Mouse (Mus musculus) C2C12 (cell line): Measurements from ENCODE around the gene Ap4e1. TPM values are rescaled to one million over a fixed set of nuclear protein-coding genes. Genes with fewer than 3 reads are reported as not detected.

ENCODE experiments used
- H3K27me3 ChIP-seq: one replicate; pipeline ENCODE4 v1.6.1; 2011; ENCODE audit not compliant: control insufficient read depth, insufficient read depth, insufficient read length
- H3K36me3 ChIP-seq: one replicate; pipeline ENCODE4 v1.6.1; 2011; ENCODE audit not compliant: control insufficient read depth, insufficient read depth
- H3K4me3 ChIP-seq: one replicate; pipeline ENCODE4 v1.5.1; 2011; ENCODE audit warnings: mild to moderate bottlenecking, control low read depth; ENCODE audit not compliant: poor library complexity, insufficient read depth, severe bottlenecking
- H3K79me2 ChIP-seq: one replicate; pipeline ENCODE4 v1.6.1; 2011; ENCODE audit not compliant: control insufficient read depth, insufficient read depth
- H3K79me3 ChIP-seq: one replicate; pipeline ENCODE4 v1.6.1; 2011; ENCODE audit warnings: low read depth, control low read depth
- H3ac ChIP-seq: one replicate; pipeline ENCODE3; 2011; ENCODE audit warnings: low read depth; ENCODE audit not compliant: control insufficient read depth, insufficient read length
- CEBPB ChIP-seq: IDR thresholded peaks from one replicate; pipeline ENCODE4 v1.6.1; 2011; ENCODE audit warnings: low read depth, mild to moderate bottlenecking, control low read depth, moderate library complexity
- CTCF ChIP-seq: IDR thresholded peaks from one replicate; pipeline ENCODE4 v1.5.1; 2011; ENCODE audit not compliant: control insufficient read depth, insufficient read depth, insufficient read length
- FOSL1 ChIP-seq: IDR thresholded peaks from one replicate; pipeline ENCODE4 v1.8.0; 2011; ENCODE audit warnings: mild to moderate bottlenecking, low read length; ENCODE audit not compliant: poor library complexity, insufficient read depth, severe bottlenecking
- MAX ChIP-seq: IDR thresholded peaks from one replicate; pipeline ENCODE4 v1.6.1; 2011; ENCODE audit warnings: mild to moderate bottlenecking, control low read depth
- MYOD1 ChIP-seq: IDR thresholded peaks from one replicate; pipeline ENCODE4 v1.6.1; 2011; ENCODE audit warnings: low read depth; ENCODE audit not compliant: control insufficient read depth, insufficient read length
- MYOG ChIP-seq: IDR thresholded peaks from one replicate; pipeline ENCODE4 v1.6.1; 2011; ENCODE audit not compliant: control insufficient read depth, insufficient read length; ENCODE audit errors: extremely low read depth
- USF1 ChIP-seq: IDR thresholded peaks from one replicate; pipeline ENCODE4 v1.6.1; 2011; ENCODE audit warnings: low read depth, mild to moderate bottlenecking, control low read depth, moderate library complexity
- polyA plus RNA-seq: library from polyadenylated mRNA; unstranded; fragments of >200 nt; fragmentation: generic; extraction: Trizol; gene quantifications from one replicate; pipeline ENCODE4 v1.2.1, GENCODE M21; 2012; ENCODE audit warnings: missing spikeins

The Ap4e1 gene
- polyA plus RNA-seq, 1 experiment = 2.6 TPM

DNA sequence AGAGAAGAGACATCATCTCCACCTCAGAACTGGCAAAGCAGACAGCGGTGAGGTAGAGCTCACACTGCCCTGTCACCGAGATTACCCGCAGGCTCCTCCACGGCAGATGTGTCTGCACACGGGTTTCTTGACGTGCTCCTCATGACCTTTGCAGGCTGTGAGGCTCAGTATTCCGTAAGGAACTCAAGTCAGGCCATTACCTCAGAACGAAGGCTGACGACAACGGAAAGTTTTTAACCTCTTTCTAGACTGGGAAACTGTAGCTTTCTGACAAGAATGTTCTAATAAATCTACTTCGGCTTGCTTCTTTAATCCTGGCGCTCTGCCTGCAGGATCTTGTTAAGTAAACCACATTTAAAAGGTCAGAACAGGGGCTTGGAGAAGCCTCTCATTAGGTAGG, 15.8 kb upstream of the Ap4e1 start:
- no peaks in the 10 kb centered on the region for H3K79me2 ChIP-seq
- no peaks in the 10 kb centered on the region for H3K27me3 ChIP-seq
- no peak overlapping the region for H3K4me3 ChIP-seq
- no peak overlapping the region for H3ac ChIP-seq
- H3K79me3 ChIP-seq = no peaks in the 10 kb centered on the region
- H3K36me3 ChIP-seq = no peaks in the 10 kb centered on the region
- no peak for TF ChIP-seq CTCF

DNA sequence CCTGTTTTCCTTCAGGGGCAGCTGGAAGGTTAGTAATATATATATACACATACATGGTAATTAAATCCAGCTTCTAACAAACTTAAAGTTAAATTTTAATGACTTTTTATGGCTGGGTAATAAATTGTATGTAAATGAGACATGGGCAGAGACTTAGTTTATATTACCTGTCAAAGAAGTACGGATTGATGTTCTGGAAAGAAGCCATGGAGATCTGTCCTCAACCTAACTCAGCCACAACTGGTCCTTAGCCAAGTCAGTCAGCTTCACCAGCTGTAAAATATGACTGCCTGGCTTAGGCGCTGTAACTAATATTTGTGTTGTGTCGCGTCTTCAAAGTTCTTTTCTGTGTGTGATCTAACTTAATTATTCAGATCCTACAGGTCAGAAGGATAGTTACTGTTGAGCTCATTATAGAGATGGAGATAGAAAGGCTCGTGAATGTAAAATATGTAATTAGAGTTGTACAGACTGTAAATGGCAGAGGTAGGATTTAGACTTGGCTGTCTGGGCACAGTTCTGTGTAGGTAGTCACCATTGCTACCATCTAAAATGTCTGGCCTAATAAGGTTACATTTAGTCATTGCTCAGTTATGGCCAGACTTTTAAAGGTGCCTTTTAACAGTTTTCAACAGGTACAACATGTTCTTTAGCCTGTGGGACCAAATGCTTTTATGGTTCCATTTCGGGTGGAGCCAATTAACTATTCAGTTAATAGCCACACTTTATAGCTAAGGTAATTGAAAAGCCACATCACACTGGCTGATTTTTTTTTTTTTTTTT, 13.9 kb upstream of the Ap4e1 start:
- Histone ChIP-seq H3K27me3 (no peaks in the 10 kb centered on the region), H3ac (no peak overlapping the region), H3K36me3 (no peaks in the 10 kb centered on the region), H3K79me2 (no peaks in the 10 kb centered on the region), H3K4me3 (no peak overlapping the region), H3K79me3 (no peaks in the 10 kb centered on the region)
- TF ChIP-seq USF1 (no peak), MYOG (no peak), MAX (no peak), MYOD1 (no peak), CTCF (no peak), FOSL1 (no peak), CEBPB (no peak)

DNA sequence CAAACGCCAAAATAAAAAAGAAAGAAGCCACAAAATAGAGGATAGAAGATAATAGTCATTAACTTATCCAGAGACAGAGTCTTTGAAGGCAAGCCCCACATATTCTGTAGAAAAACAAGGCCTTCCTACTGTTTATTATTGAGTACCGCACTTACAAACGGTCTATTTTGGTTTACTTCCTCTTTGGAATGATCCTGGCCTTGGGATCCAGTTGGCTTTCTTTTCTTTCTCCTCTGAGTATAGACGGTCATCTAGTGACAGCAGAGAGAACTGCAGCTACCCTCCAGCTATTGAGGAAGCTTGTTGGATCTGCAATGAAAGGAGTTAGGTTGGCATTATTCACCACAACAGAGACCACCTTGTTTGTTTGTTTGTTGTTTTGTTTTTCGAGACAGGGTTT, 11.8 kb upstream of the Ap4e1 start:
- H3K4me3 ChIP-seq = no peak overlapping the region
- TF ChIP-seq CTCF (peak; percentile 58), MAX (no peak)

DNA sequence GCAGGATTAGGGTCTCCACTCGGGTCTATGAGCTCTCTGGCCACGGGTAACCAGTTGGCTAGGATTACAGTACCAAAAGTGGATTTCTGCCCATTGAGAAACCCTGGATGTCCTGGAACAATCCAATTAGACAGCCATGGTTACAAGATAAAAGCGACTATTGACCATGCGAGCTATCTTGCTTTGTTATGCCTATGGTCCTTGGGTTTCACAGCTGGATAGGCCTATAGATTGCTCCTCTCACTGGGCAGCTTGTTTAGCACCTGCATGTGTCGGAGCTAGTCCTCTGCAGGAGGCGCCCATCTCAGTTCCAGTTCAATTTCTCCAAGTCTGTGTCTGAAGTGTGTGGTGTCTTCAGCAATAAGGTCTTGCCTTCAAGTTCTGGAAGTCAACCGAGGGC, 10.3 kb upstream of the Ap4e1 start:
- TF ChIP-seq CEBPB (no peak), CTCF (no peak), USF1 (no peak), MYOG (no peak), MYOD1 (no peak)
- H3K79me2 ChIP-seq = no peaks in the 10 kb centered on the region
- H3ac ChIP-seq = no peak overlapping the region
- H3K79me3 ChIP-seq = no peaks in the 10 kb centered on the region
- H3K4me3 ChIP-seq = no peak overlapping the region
- no peaks in the 10 kb centered on the region for H3K36me3 ChIP-seq
- no peaks in the 10 kb centered on the region for H3K27me3 ChIP-seq

More for the DNA sequence above, 11.8 kb upstream of the Ap4e1 start:
- H3K27me3 ChIP-seq = no peaks in the 10 kb centered on the region
- H3K36me3 ChIP-seq = no peaks in the 10 kb centered on the region
- no peaks in the 10 kb centered on the region for H3K79me2 ChIP-seq
- no peaks in the 10 kb centered on the region for H3K79me3 ChIP-seq
- no peak overlapping the region for H3ac ChIP-seq

DNA sequence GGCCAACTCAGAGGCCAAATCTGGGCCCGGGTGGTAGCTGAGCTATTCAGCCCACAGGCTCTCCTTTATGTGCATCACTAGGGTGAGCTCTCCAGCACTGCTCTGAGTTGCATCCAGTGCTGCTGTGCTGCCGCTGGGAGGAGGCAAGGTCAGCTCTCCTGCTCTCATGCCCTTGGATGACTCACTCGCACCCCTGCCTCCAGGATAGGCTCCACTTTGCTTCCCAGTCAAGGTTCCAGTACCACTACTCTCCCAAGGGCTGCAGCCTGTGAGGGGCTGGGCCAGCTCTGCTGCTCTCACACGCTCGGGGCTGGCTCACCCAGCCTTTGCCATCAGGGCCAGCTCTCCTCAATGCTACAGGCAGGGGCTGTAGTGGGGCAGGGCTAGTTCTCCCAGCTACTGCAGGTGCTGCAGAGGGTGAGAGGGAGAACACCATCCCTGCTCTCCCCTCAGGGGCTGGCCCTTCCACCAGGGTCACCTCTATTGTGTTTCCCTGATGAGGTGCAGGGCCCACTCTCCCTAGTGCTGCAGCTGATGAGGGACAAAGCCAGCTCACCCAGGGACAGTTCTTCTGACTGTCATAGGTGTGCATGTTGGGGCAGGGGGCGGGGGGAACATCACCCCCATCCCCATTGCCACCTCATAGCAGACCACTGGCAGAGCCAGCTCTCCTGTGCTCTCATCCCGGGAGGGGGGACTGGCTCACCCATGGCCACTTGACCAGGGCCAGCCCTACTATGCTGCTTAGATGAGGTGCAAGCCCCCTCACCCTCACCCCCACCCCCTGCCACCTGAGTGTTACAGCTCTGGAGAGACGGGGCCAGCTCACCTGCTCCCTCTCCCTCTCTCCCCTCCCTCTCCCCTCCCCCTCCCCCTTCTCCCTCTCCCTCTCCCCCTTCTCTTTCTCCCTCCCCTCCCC, 7.9 kb upstream of the Ap4e1 start:
- no peaks in the 10 kb centered on the region for H3K27me3 ChIP-seq

DNA sequence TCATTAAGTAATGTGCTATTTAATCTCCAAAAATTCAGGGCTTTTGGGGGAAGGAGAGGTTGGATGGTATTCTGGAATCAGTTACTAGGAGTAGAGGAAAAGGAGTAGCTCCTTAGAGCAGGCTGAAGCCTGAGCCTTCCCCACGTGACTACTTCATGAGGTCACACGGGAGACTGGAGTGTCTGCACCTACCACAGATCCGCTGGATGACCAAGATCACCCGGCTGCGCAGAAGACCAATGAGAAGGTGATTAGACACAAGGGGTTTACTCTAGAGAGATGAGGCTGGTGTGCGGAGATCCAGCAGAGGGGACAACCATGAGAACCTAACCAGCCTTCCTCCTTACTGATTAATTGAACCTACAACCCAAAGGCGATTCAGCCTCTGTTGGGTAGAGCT, 4.5 kb upstream of the Ap4e1 start:
- Histone ChIP-seq H3K79me3 (peaks cover 2% of the 10 kb centered on the region), H3K36me3 (no peaks in the 10 kb centered on the region), H3K79me2 (peaks cover 4% of the 10 kb centered on the region), H3ac (no peak overlapping the region), H3K27me3 (no peaks in the 10 kb centered on the region), H3K4me3 (no peak overlapping the region)
- TF ChIP-seq MYOD1 = no peak
- TF ChIP-seq FOSL1 = no peak
- no peak for TF ChIP-seq CTCF
- TF ChIP-seq MYOG = no peak
- no peak for TF ChIP-seq CEBPB
- TF ChIP-seq MAX = no peak
- TF ChIP-seq USF1 = no peak

More for the DNA sequence above, 7.9 kb upstream of the Ap4e1 start:
- no peak overlapping the region for H3ac ChIP-seq
- H3K36me3 ChIP-seq = no peaks in the 10 kb centered on the region
- TF ChIP-seq CEBPB (no peak), MYOD1 (no peak)
- no peak overlapping the region for H3K4me3 ChIP-seq
- no peaks in the 10 kb centered on the region for H3K79me2 ChIP-seq
- no peaks in the 10 kb centered on the region for H3K79me3 ChIP-seq
